Mouse (Mus musculus): ENCODE measurements at regions not wholly inside any gene's neighbourhood (a gene's known extent, or its start where the extent isn't known, plus 50 kb on each side); places are given as distances from the start of the nearest gene placed in this dataset.

DNA sequence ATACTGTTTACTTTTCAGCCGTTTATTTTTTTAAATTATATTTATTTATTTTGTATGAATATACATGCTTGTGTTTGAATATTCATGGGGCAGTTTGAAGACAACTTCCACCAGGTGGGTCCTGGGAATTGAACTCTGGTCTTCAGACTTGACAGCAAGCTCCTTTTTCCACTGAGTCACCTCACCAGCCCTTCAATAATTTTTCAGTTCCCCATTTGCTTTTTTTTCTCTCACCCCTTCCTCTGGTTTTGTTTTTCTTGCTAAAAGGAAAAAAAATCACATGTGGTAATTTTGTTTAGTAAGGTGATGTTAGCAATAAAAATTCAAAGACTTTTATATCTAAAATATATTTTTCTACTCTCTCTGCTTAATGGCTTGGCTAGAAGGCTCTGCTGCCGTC, 64.9 kb upstream of the Slc34a2 start:
- no peak for TF ChIP-seq CTCF (IDR thresholded peaks at IDR 0.05)
- Histone ChIP-seq H3K27ac (ENCODE audit: low read depth, low read length) (no peak overlapping the region), H3K4me1 (ENCODE audit: insufficient read depth, low read length) (no peaks in the 10 kb centered on the region), H3K4me3 (ENCODE audit: low read depth, low read length) (no peak overlapping the region), H3K9ac (replicated peaks; ENCODE audit: low read length, poor library complexity, severe bottlenecking) (no peak overlapping the region), H3K4me2 (ENCODE audit: low read depth, low read length, poor library complexity, severe bottlenecking) (no peak overlapping the region), H3K27me3 (ENCODE audit: insufficient read depth, low read length) (no peaks in the 10 kb centered on the region), H3K36me3 (ENCODE audit: insufficient read depth, low read length) (no peaks in the 10 kb centered on the region), H3K9me3 (ENCODE audit: low read length) (no peaks in the 10 kb centered on the region)
- DNase-seq (ENCODE audit: low spot score), result no peak
- 60% methylated on average over 2 of the region's 2 CpGs for WGBS
- ATAC-seq (ENCODE audit: low FRiP score), result no peak

DNA sequence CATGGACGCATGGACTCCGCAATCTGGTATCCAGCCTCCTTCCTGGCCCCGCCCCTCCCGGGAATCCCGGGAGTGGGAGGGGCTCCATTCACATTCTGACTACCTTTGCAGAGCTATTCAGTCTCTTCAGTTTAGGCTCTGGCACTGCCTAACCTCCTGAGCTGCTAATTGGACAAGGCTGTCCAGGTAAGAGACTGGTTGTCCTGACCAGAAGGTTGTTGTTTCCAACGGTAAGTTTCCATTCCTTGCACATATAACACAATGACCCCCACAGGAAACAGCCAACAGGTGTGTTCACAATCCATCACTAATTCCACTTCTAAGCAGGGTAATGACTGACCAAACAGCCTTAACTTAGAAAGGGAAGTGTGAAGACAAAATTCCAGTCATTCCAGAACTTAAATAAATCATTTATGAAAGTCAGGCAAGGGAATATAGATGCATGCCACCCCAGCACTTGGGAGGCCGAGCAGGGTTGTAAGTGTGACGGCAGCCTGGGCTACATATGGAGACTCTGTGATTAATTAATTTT, 62.3 kb upstream of the Slc34a2 start:
- Histone ChIP-seq H3K27ac (ENCODE audit: low read depth, low read length) (no peak overlapping the region), H3K4me2 (ENCODE audit: low read depth, low read length, poor library complexity, severe bottlenecking) (no peak overlapping the region), H3K36me3 (ENCODE audit: insufficient read depth, low read length) (no peaks in the 10 kb centered on the region), H3K9ac (replicated peaks; ENCODE audit: low read length, poor library complexity, severe bottlenecking) (no peak overlapping the region), H3K9me3 (ENCODE audit: low read length) (no peaks in the 10 kb centered on the region), H3K4me3 (ENCODE audit: low read depth, low read length) (no peak overlapping the region), H3K4me1 (ENCODE audit: insufficient read depth, low read length) (no peaks in the 10 kb centered on the region), H3K27me3 (ENCODE audit: insufficient read depth, low read length) (no peaks in the 10 kb centered on the region)
- 75% methylated on average over 8 of the region's 8 CpGs for WGBS
- ATAC-seq (ENCODE audit: low FRiP score), result no peak; the same call in 1 of the 2 replicates
- no peak for DNase-seq (ENCODE audit: low spot score)
- TF ChIP-seq CTCF (IDR thresholded peaks at IDR 0.05), result no peak

DNA sequence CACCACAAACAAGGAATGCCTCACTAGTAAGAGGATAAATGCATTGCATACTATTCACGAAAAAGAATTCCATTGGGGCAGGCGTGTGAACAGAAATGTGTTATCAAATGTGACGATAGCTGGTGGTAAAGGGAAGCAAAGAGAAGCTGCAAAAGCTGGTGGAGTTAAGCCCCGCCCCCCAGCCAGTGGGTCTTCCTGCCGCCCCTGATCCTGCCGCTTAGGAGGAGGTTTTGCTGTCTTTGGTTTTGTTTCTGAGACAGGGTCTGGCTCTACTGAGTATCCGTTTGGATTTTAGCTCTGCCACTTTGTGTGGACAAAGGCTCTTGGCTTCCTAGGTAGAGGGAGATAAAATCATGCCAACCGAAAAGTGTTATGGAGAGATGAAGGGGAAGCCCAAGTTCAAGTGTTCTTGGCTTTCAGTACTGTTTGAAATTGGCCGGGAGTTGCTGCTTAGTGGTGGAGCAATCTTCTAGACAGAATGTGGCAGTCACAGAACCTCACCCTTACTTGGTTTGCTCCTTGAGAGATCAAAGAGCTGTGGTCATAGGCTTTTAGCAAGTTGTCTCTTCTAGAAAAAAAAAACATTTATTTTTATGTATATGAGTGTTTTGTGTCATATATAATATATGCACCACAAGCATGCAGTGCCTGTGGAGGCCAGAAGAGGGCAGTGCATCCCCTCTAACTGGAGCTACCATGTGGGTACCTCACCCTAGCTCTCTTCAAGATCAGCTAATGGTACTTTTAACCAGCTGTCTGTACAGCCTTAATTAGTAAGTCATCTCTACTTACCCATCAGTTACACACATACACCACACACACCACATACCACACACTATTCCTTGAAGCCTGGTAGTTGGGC, 59.8 kb upstream of the Slc34a2 start:
- no peak overlapping the region for H3K4me2 ChIP-seq (ENCODE audit: low read depth, low read length, poor library complexity, severe bottlenecking)
- ATAC-seq (ENCODE audit: low FRiP score), result no peak
- no peaks in the 10 kb centered on the region for H3K4me1 ChIP-seq (ENCODE audit: insufficient read depth, low read length)
- no peak overlapping the region for H3K9ac ChIP-seq (replicated peaks; ENCODE audit: low read length, poor library complexity, severe bottlenecking)
- no peaks in the 10 kb centered on the region for H3K9me3 ChIP-seq (ENCODE audit: low read length)
- no peak overlapping the region for H3K27ac ChIP-seq (ENCODE audit: low read depth, low read length)
- TF ChIP-seq CTCF (IDR thresholded peaks at IDR 0.05), result peak; percentile 49
- 86% methylated on average over 9 of the region's 9 CpGs for WGBS
- no peaks in the 10 kb centered on the region for H3K27me3 ChIP-seq (ENCODE audit: insufficient read depth, low read length)
- no peaks in the 10 kb centered on the region for H3K36me3 ChIP-seq (ENCODE audit: insufficient read depth, low read length)
- no peak for DNase-seq (ENCODE audit: low spot score)
- no peak overlapping the region for H3K4me3 ChIP-seq (ENCODE audit: low read depth, low read length)

DNA sequence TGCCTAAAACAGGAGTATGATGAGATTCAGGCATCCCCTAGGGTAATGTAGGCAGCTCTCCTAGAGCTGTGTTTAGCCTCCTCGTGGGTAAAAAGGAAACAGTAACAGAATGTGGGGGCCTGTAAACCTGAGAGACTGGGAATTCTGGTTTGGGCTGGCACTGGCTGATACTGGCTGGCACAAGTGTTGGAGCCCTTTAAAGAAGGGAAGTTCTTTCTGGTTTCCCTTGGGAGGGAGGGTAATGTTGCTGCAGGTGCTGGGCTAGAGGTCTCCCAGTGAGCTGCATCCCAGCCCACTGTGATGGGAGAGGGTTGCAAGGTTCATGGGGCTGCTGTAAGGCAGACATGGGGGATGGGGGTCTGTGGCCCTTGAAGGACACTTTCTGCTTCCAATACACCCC, 58.4 kb upstream of the Slc34a2 start:
- H3K36me3 ChIP-seq (ENCODE audit: insufficient read depth, low read length), result no peaks in the 10 kb centered on the region
- ATAC-seq (ENCODE audit: low FRiP score), result no peak
- H3K9me3 ChIP-seq (ENCODE audit: low read length), result no peaks in the 10 kb centered on the region
- no peak overlapping the region for H3K27ac ChIP-seq (ENCODE audit: low read depth, low read length)
- no peaks in the 10 kb centered on the region for H3K4me1 ChIP-seq (ENCODE audit: insufficient read depth, low read length)
- DNase-seq (ENCODE audit: low spot score), result no peak
- no peak overlapping the region for H3K9ac ChIP-seq (replicated peaks; ENCODE audit: low read length, poor library complexity, severe bottlenecking)
- H3K4me3 ChIP-seq (ENCODE audit: low read depth, low read length), result no peak overlapping the region
- H3K27me3 ChIP-seq (ENCODE audit: insufficient read depth, low read length), result no peaks in the 10 kb centered on the region
- WGBS, result 58% methylated on average over 1 of the region's 1 CpGs
- no peak overlapping the region for H3K4me2 ChIP-seq (ENCODE audit: low read depth, low read length, poor library complexity, severe bottlenecking)
- no peak for TF ChIP-seq CTCF (IDR thresholded peaks at IDR 0.05)

DNA sequence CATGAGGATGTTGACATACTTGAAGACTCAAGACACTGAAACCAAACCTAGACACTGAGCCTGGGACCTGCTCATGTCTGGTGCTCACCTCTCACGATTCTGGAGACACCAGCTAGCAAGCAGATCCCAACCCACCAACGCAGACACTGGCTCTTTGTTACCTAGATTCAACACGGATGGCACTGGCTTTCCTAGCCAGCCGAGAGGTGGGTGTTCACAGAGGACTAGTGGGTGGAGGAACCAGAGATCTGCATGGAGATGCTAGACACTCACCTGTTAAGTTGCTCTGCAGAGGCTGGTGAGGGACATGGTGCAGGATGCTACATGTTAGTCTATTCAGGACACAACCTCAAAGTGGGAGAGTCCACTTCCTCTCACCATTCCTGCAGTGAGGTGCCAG, 55.8 kb upstream of the Slc34a2 start:
- H3K4me2 ChIP-seq (ENCODE audit: low read depth, low read length, poor library complexity, severe bottlenecking), result no peak overlapping the region
- H3K27me3 ChIP-seq (ENCODE audit: insufficient read depth, low read length), result no peaks in the 10 kb centered on the region
- H3K4me1 ChIP-seq (ENCODE audit: insufficient read depth, low read length), result no peaks in the 10 kb centered on the region
- H3K27ac ChIP-seq (ENCODE audit: low read depth, low read length), result no peak overlapping the region
- H3K9me3 ChIP-seq (ENCODE audit: low read length), result no peaks in the 10 kb centered on the region
- H3K9ac ChIP-seq (replicated peaks; ENCODE audit: low read length, poor library complexity, severe bottlenecking), result no peak overlapping the region
- DNase-seq (ENCODE audit: low spot score) (no peak), ATAC-seq (ENCODE audit: low FRiP score) (no peak)
- H3K36me3 ChIP-seq (ENCODE audit: insufficient read depth, low read length), result no peaks in the 10 kb centered on the region
- H3K4me3 ChIP-seq (ENCODE audit: low read depth, low read length), result no peak overlapping the region
- WGBS, result 86% methylated on average over 4 of the region's 4 CpGs
- TF ChIP-seq CTCF (IDR thresholded peaks at IDR 0.05), result no peak

DNA sequence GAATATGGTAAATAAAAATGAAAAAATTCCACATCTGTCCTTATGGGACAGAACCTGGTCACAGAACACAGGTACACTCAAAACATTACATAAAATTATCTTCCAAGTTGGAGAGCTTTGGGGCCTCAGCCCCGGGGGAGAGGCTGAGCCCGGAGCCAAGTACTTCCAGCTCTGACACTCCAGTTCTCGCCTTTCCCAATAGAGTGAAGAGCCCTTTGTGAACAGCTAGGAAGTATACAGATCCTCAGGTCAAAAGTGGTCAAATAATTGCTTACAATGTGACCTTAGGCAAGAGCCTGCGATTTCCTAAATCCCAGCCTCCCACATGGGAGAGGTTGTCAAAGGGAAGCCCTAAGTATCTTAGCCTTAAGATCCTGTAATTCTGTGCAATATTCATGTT, 55.1 kb upstream of the Slc34a2 start:
- no peak for TF ChIP-seq CTCF (IDR thresholded peaks at IDR 0.05)
- no peaks in the 10 kb centered on the region for H3K27me3 ChIP-seq (ENCODE audit: insufficient read depth, low read length)
- DNase-seq (ENCODE audit: low spot score) (no peak), ATAC-seq (ENCODE audit: low FRiP score) (no peak)
- H3K4me3 ChIP-seq (ENCODE audit: low read depth, low read length), result no peak overlapping the region
- no peak overlapping the region for H3K9ac ChIP-seq (replicated peaks; ENCODE audit: low read length, poor library complexity, severe bottlenecking)
- 75% methylated on average over 4 of the region's 4 CpGs for WGBS
- no peaks in the 10 kb centered on the region for H3K9me3 ChIP-seq (ENCODE audit: low read length)
- no peaks in the 10 kb centered on the region for H3K4me1 ChIP-seq (ENCODE audit: insufficient read depth, low read length)
- no peaks in the 10 kb centered on the region for H3K36me3 ChIP-seq (ENCODE audit: insufficient read depth, low read length)
- no peak overlapping the region for H3K4me2 ChIP-seq (ENCODE audit: low read depth, low read length, poor library complexity, severe bottlenecking)
- H3K27ac ChIP-seq (ENCODE audit: low read depth, low read length), result no peak overlapping the region
